25 mouse cellular contexts compared by ENCODE assay signal in the genomic region with DNA sequence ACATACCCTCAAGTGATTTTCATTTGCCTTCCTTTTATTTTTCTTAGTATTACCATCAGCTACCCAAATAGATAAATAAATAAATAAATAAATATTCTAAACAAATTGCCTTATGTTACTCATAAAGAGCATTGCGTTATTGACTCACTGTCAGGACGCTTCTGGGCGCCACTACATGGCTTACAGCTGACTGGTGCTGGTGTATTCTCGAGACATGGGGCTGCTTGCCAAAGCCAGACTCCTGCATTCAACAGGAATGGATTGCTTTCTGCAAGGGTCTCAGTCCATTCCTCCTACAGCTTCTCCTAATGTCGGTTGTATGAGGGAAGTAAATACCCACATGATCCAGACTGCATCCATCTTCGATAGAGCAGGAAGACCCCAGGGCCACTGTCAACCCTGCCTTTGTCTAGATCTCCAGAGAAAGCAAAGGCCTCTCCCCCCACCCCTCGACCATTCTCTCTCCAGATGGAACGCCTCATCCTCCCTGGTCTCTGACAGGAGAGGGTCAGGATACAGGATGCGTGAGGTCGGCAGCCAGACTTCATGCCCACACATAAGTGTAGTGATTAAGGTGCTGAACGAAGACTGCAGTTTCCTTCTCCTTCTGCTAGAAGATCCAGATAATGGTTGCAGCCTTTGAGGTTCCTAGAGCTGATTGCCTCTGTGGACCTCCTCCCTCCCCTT.
DNase-seq lines count a peak whose midpoint lies in the region; ATAC-seq and TF ChIP-seq lines count a peak whose summit lies in the region.
"Had no signal": no experiment of that assay in that cellular context is flagged by ENCODE, and none has a peak within 500 bp of the region (broad histone marks: within the 10 kb centered on the region; RNA-seq: fewer than 3 reads in every experiment).

No protein-coding gene starts in this region.

- H3K9me3 ChIP-seq in heart, embryonic 10.5 days, result no peaks in the 10 kb centered on the region
- no peaks in the 10 kb centered on the region for H3K9me3 ChIP-seq in heart, embryonic 12.5 days (replicated peaks)
- no peaks in the 10 kb centered on the region for H3K9me3 ChIP-seq in kidney, embryonic 16.5 days (ENCODE audit: low read length)
- no peaks in the 10 kb centered on the region for H3K9me3 ChIP-seq in lung, embryonic 14.5 days (ENCODE audit: low read depth, low read length)
- no peaks in the 10 kb centered on the region for H3K9me3 ChIP-seq in midbrain, embryonic 10.5 days (replicated peaks)
- no peaks in the 10 kb centered on the region for H3K9me3 ChIP-seq in midbrain, embryonic 13.5 days
- H3K9me3 ChIP-seq: forebrain, embryonic 13.5 days; hindbrain, embryonic 15.5 days; limb, embryonic 10.5 days; limb, embryonic 15.5 days; liver, embryonic 13.5 days; megakaryocyte, embryonic 14.5 days; midbrain, embryonic 15.5 days; neural tube, embryonic 15.5 days had no signal

- peaks cover 24% of the 10 kb centered on the region for H3K4me1 ChIP-seq in heart, embryonic 10.5 days
- peaks cover 5% of the 10 kb centered on the region for H3K4me1 ChIP-seq in heart, embryonic 12.5 days (replicated peaks)
- 0 out of 2 replicates have a peak, but pooled peaks cover 7% of the 10 kb centered on the region for H3K4me1 ChIP-seq in kidney, embryonic 16.5 days (ENCODE audit: insufficient read depth, low read length)
- H3K4me1 ChIP-seq in lung, embryonic 14.5 days (ENCODE audit: insufficient read depth), result 0 out of 2 replicates have a peak, but pooled peaks cover 4% of the 10 kb centered on the region
- peaks cover 11% of the 10 kb centered on the region for H3K4me1 ChIP-seq in midbrain, embryonic 10.5 days
- peaks cover 17% of the 10 kb centered on the region for H3K4me1 ChIP-seq in midbrain, embryonic 13.5 days (replicated peaks)
- H3K4me1 ChIP-seq: hindbrain, embryonic 15.5 days; liver, embryonic 13.5 days had no signal

- ATAC-seq in heart, embryonic 12.5 days (ENCODE audit: insufficient number of reproducible peaks, low FRiP score), result no peak
- ATAC-seq in kidney, embryonic 16.5 days (ENCODE audit: low FRiP score, low TSS enrichment), result peak; percentile 71; the same call in 1 of the 2 replicates
- peak; percentile 85 for ATAC-seq in lung, embryonic 14.5 days (ENCODE audit: insufficient read depth)
- ATAC-seq in midbrain, embryonic 13.5 days, result no peak
- ATAC-seq: forebrain, embryonic 13.5 days; midbrain, embryonic 15.5 days; Patski had no signal

- no peak for DNase-seq in heart, embryonic 10.5 days (ENCODE audit: low spot score)
- no peak for DNase-seq in kidney, adult 9 months
- DNase-seq in lung, embryonic 14.5 days, result peak; percentile 75
- DNase-seq in lung, adult 18-20 months, result no peak
- DNase-seq in midbrain, embryonic 10.5 days (ENCODE audit: low spot score), result no peak
- DNase-seq: adrenal gland, postnatal 10 days; cerebellum, adult 9-10 months; gastrocnemius, postnatal 14 days; heart, postnatal 36 days; kidney, postnatal 36 days; liver, embryonic 13.5 days; retina, postnatal 1 day; right cerebral cortex, postnatal 14 days; thymus, postnatal 4 days had no signal

- 0 out of 2 replicates have a peak overlapping the region, but pooled peaks have one; percentile 47 for H3K27ac ChIP-seq in heart, embryonic 10.5 days
- H3K27ac ChIP-seq in heart, embryonic 12.5 days (ENCODE audit: poor library complexity, severe bottlenecking), result no peak overlapping the region
- H3K27ac ChIP-seq in kidney, embryonic 16.5 days (ENCODE audit: low read length), result no peak overlapping the region
- H3K27ac ChIP-seq in lung, embryonic 14.5 days (ENCODE audit: low read depth), result no peak overlapping the region
- H3K27ac ChIP-seq in midbrain, embryonic 10.5 days (replicated peaks), result 0 out of 2 replicates have a peak overlapping the region, but pooled peaks have one; percentile 0
- H3K27ac ChIP-seq in midbrain, embryonic 13.5 days, result no peak overlapping the region
- H3K27ac ChIP-seq: forebrain, embryonic 13.5 days; hindbrain, embryonic 15.5 days; limb, embryonic 10.5 days; limb, embryonic 15.5 days; liver, embryonic 13.5 days; midbrain, embryonic 15.5 days; neural tube, embryonic 15.5 days had no signal

- H3K36me3 ChIP-seq in heart, embryonic 10.5 days, result no peaks in the 10 kb centered on the region
- no peaks in the 10 kb centered on the region for H3K36me3 ChIP-seq in heart, embryonic 12.5 days
- no peaks in the 10 kb centered on the region for H3K36me3 ChIP-seq in kidney, embryonic 16.5 days (ENCODE audit: insufficient read depth, low read length)
- H3K36me3 ChIP-seq in lung, embryonic 14.5 days (ENCODE audit: insufficient read depth), result no peaks in the 10 kb centered on the region
- H3K36me3 ChIP-seq in midbrain, embryonic 10.5 days, result no peaks in the 10 kb centered on the region
- no peaks in the 10 kb centered on the region for H3K36me3 ChIP-seq in midbrain, embryonic 13.5 days
- H3K36me3 ChIP-seq: hindbrain, embryonic 15.5 days; limb, embryonic 10.5 days; limb, embryonic 15.5 days; liver, embryonic 13.5 days; midbrain, embryonic 15.5 days; neural tube, embryonic 15.5 days had no signal

- H3K27me3 ChIP-seq in heart, embryonic 10.5 days (ENCODE audit: insufficient read depth, poor library complexity, severe bottlenecking), result no peaks in the 10 kb centered on the region
- no peaks in the 10 kb centered on the region for H3K27me3 ChIP-seq in heart, embryonic 12.5 days (replicated peaks)
- no peaks in the 10 kb centered on the region for H3K27me3 ChIP-seq in kidney, embryonic 16.5 days (ENCODE audit: insufficient read depth, low read length)
- no peaks in the 10 kb centered on the region for H3K27me3 ChIP-seq in lung, embryonic 14.5 days (ENCODE audit: insufficient read depth, low read length)
- H3K27me3 ChIP-seq in midbrain, embryonic 10.5 days (ENCODE audit: low read depth, poor library complexity, severe bottlenecking), result no peaks in the 10 kb centered on the region
- no peaks in the 10 kb centered on the region for H3K27me3 ChIP-seq in midbrain, embryonic 13.5 days
- H3K27me3 ChIP-seq: forebrain, embryonic 13.5 days; hindbrain, embryonic 15.5 days; limb, embryonic 15.5 days; liver, embryonic 13.5 days; megakaryocyte, embryonic 14.5 days; midbrain, embryonic 15.5 days; neural tube, embryonic 15.5 days; Patski had no signal

- H3K4me3 ChIP-seq in heart, embryonic 10.5 days, result no peak overlapping the region
- H3K4me3 ChIP-seq in heart, embryonic 12.5 days, result no peak overlapping the region
- H3K4me3 ChIP-seq in kidney, embryonic 16.5 days (ENCODE audit: low read length), result no peak overlapping the region
- H3K4me3 ChIP-seq in lung, embryonic 14.5 days (ENCODE audit: low read depth, low read length), result no peak overlapping the region
- H3K4me3 ChIP-seq in midbrain, embryonic 10.5 days, result no peak overlapping the region
- no peak overlapping the region for H3K4me3 ChIP-seq in midbrain, embryonic 13.5 days (replicated peaks)
- H3K4me3 ChIP-seq: forebrain, embryonic 13.5 days; hindbrain, embryonic 15.5 days; limb, embryonic 10.5 days; limb, embryonic 15.5 days; liver, embryonic 13.5 days; megakaryocyte, embryonic 14.5 days; midbrain, embryonic 15.5 days; neural tube, embryonic 15.5 days had no signal

- no peak overlapping the region for H3K9ac ChIP-seq in heart, embryonic 12.5 days
- H3K9ac ChIP-seq in kidney, embryonic 16.5 days (replicated peaks; ENCODE audit: low read length), result no peak overlapping the region
- H3K9ac ChIP-seq in lung, embryonic 14.5 days, result no peak overlapping the region
- H3K9ac ChIP-seq in midbrain, embryonic 13.5 days (replicated peaks), result no peak overlapping the region
- H3K9ac ChIP-seq: forebrain, embryonic 13.5 days; hindbrain, embryonic 15.5 days; limb, embryonic 15.5 days; liver, embryonic 13.5 days; midbrain, embryonic 15.5 days; neural tube, embryonic 15.5 days had no signal

- WGBS in heart, embryonic 10.5 days, result 62% methylated on average over 11 of the region's 11 CpGs
- WGBS in heart, embryonic 12.5 days, result 59% methylated on average over 11 of the region's 11 CpGs
- 32% methylated on average over 11 of the region's 11 CpGs for WGBS in kidney, embryonic 16.5 days
- WGBS in lung, embryonic 14.5 days, result 35% methylated on average over 11 of the region's 11 CpGs
- WGBS in midbrain, embryonic 10.5 days, result 83% methylated on average over 11 of the region's 11 CpGs
- WGBS in midbrain, embryonic 13.5 days, result 85% methylated on average over 11 of the region's 11 CpGs

- no peak for TF ChIP-seq CTCF in lung, embryonic 14.5 days (IDR thresholded peaks at IDR 0.05; ENCODE audit: low read depth)

- no peak overlapping the region for H3K4me2 ChIP-seq in heart, embryonic 12.5 days
- H3K4me2 ChIP-seq in kidney, embryonic 16.5 days (replicated peaks; ENCODE audit: low read depth, low read length), result no peak overlapping the region
- no peak overlapping the region for H3K4me2 ChIP-seq in lung, embryonic 14.5 days
- no peak overlapping the region for H3K4me2 ChIP-seq in midbrain, embryonic 13.5 days (replicated peaks)
- H3K4me2 ChIP-seq: forebrain, embryonic 13.5 days; hindbrain, embryonic 15.5 days; limb, embryonic 15.5 days; liver, embryonic 13.5 days; midbrain, embryonic 15.5 days; neural tube, embryonic 15.5 days had no signal

Comparison
In these comparisons a context has a peak if more than half of its experiments do, and no peak if none do; other contexts are left out.
1. H3K27ac ChIP-seq: peak in heart, embryonic 10.5 days (single experiment) and midbrain, embryonic 10.5 days (single experiment); none in heart, embryonic 12.5 days (single experiment), kidney, embryonic 16.5 days (single experiment), lung, embryonic 14.5 days (single experiment) and midbrain, embryonic 13.5 days (single experiment).
2. ATAC-seq: peak in kidney, embryonic 16.5 days (single experiment) and lung, embryonic 14.5 days (single experiment); none in heart, embryonic 12.5 days (single experiment) and midbrain, embryonic 13.5 days (single experiment).